Mouse (Mus musculus) lung, adult 2 months (tissue): ENCODE data around the gene Tbcc.

ENCODE experiments used
- CTCF ChIP-seq: fragments of 200-500 bp; IDR thresholded peaks from 2 replicates; pipeline ENCODE4 v1.5.1; 2011; ENCODE audit warnings: mild to moderate bottlenecking, low read length, control low read depth; ENCODE audit not compliant: insufficient read depth
- POLR2A ChIP-seq: fragments of 200-500 bp; IDR thresholded peaks from 2 replicates; pipeline ENCODE4 v1.6.1; 2011; ENCODE audit warnings: low read depth, mild to moderate bottlenecking, control low read depth, low read length, borderline replicate concordance; ENCODE audit errors: extremely low read depth

- no peak for TF ChIP-seq POLR2A
- no peak for TF ChIP-seq CTCF
Measured at GRCm38 (mm10) chr17:46932961-46933360, 42.5 kb downstream of the Tbcc start.
